Mouse (Mus musculus): ENCODE results near the gene Ehbp1l1. TPM values are rescaled to one million over a fixed set of nuclear protein-coding genes. Genes with fewer than 3 reads are reported as not detected.

Gene Ehbp1l1
- total and polyA plus RNA-seq, 3 experiments, result 30.4 to 62.6 (median 57.0) TPM

DNA sequence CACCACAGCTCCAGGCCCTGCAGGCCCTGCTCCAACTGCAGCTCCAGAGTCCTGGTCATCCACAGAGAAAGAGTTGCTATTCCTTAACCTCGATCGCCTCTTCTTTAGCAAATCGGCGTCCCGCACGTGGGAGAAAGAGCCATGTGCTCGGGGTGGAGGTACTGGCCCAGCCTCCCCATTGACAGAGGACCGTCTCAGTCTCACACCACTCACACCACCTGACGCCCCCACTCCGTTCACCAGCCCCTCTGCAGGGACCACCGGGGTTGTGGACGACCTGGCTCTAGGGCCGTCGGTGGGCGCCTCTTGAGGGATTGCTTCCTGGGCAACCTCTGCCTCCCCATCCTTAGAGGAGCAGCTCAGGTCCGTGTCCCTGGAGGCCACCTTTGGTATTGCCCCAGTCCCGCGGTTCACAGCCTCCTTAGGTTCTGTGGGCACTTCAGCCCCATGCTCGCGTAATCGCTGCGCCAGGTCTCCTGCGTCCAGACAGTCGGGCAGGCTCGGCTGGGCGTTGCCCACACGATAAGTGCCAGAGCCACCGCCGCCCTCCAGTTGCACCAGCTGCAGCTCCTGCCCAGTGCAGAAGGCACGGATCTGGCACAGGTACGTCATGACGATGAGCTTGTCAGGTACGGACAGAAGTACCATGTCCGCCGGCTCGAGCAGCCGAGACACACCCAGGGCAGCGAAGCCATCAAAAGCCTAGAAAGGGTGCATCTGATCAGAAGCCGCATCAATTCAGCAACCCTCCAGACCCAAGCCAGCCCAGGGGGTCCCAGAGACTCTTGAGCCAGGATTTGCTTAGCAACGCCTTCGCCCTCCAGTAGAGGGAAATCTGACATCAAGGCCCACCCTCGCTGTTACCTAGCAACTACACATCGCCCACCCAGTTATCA, 10.1 kb downstream of the Ehbp1l1 start:
- no peak overlapping the region for H3K9ac ChIP-seq (ENCODE audit: insufficient read depth, low read depth)
- no peaks in the 10 kb centered on the region for H3K79me2 ChIP-seq (replicated peaks; ENCODE audit: control insufficient read depth, extremely low read depth, insufficient read depth, poor library complexity, severe bottlenecking)
- in situ Hi-C loops (cut with MboI; ENCODE audit: low pct_ligation_motif_present, low pct_unique_long_range_greater_than_20kb, low sequenced_read_pairs), result no loop called here
- peaks cover 52 to 97% of the 10 kb centered on the region in 2 experiments for H3K36me3 ChIP-seq (replicated peaks in 1 of 2; ENCODE audit: control insufficient read depth in 1 of 2, insufficient read depth in 1 of 2, low read length in 1 of 2)
- H3K9me3 ChIP-seq (replicated peaks; ENCODE audit: low read length), result no peaks in the 10 kb centered on the region
- no peak overlapping the region for H3K4me3 ChIP-seq (replicated peaks in 1 of 3; ENCODE audit: low read depth in 2 of 3, low read length in 2 of 3, poor library complexity in 1 of 3)
- peaks cover 21 to 43% of the 10 kb centered on the region in 2 experiments for H3K4me1 ChIP-seq (ENCODE audit: control insufficient read depth in 1 of 2, insufficient read depth in 2 of 2)
- DNase-seq (ENCODE audit: extremely low read depth), result no peak
- dilution Hi-C loops (cut with MboI; ENCODE audit: extremely low pct_ligation_motif_present, extremely low pct_unique_long_range_greater_than_20kb, low sequenced_read_pairs), result no loop called here
- no peak overlapping the region for H3K27ac ChIP-seq (ENCODE audit: insufficient read depth, low read depth)
- TF ChIP-seq CTCF (conservative IDR thresholded peaks at IDR 0.05 in 1 of 2, IDR thresholded peaks at IDR 0.05 in 1 of 2; ENCODE audit: low read depth in 2 of 2, low read length in 2 of 2), result 0 out of 4 replicates have a peak, but pooled peaks of 1 of the 2 experiments have one; percentile 1
- TF ChIP-seq GABPA (IDR thresholded peaks at IDR 0.05; ENCODE audit: insufficient replicate concordance, low read depth, low read length), result no peak
- H3K27me3 ChIP-seq (replicated peaks), result no peaks in the 10 kb centered on the region
- no peak overlapping the region for H3K4me2 ChIP-seq (ENCODE audit: insufficient read depth, low read depth, poor library complexity, severe bottlenecking)

DNA sequence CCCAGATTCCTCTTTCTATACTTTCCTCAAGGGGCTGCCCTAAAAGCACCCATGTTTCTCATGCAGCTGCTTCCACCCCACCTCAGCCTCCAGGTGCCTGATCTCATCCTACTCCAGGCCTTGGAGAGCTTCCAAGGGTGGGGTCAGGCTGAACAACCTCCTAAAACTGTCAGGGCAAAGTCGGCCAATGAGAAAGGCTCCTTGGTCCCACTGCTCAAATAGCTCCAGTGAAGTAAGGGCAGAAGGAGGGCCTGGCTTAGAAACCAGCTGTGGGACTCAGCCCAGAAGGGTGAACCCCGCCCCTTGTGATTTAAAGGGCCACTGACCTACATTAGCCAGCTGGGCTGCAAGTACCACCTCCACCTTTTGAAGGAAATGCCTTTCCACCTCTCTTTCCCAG, 12.4 kb downstream of the Ehbp1l1 start:
- DNase-seq (ENCODE audit: extremely low read depth), result peak; percentile 66
- H3K27ac ChIP-seq (ENCODE audit: insufficient read depth, low read depth), result peak overlapping the region; percentile 53; the same call in 1 of the 2 replicates
- dilution Hi-C loops (cut with MboI; ENCODE audit: extremely low pct_ligation_motif_present, extremely low pct_unique_long_range_greater_than_20kb, low sequenced_read_pairs) (no loop called here), in situ Hi-C loops (cut with MboI; ENCODE audit: low pct_ligation_motif_present, low pct_unique_long_range_greater_than_20kb, low sequenced_read_pairs) (no loop called here)
- H3K4me2 ChIP-seq (ENCODE audit: insufficient read depth, low read depth, poor library complexity, severe bottlenecking), result peak overlapping the region; percentile 5; the same call in 1 of the 2 replicates
- H3K79me2 ChIP-seq (replicated peaks; ENCODE audit: control insufficient read depth, extremely low read depth, insufficient read depth, poor library complexity, severe bottlenecking), result no peaks in the 10 kb centered on the region
- no peak overlapping the region for H3K9ac ChIP-seq (ENCODE audit: insufficient read depth, low read depth)
- no peak for TF ChIP-seq SMC3 (IDR thresholded peaks at IDR 0.05; ENCODE audit: low read depth, low read length)
- TF ChIP-seq SIN3A (IDR thresholded peaks at IDR 0.05; ENCODE audit: low read length), result peak; percentile 74
- no peak overlapping the region for H3K4me3 ChIP-seq (replicated peaks in 1 of 3; ENCODE audit: low read depth in 2 of 3, low read length in 2 of 3, poor library complexity in 1 of 3)
- H3K27me3 ChIP-seq (replicated peaks), result no peaks in the 10 kb centered on the region
- no peaks in the 10 kb centered on the region for H3K9me3 ChIP-seq (replicated peaks; ENCODE audit: low read length)
- H3K4me1 ChIP-seq (ENCODE audit: control insufficient read depth in 1 of 2, insufficient read depth in 2 of 2), result peaks cover 21 to 46% of the 10 kb centered on the region in 2 experiments
- peaks cover 44 to 93% of the 10 kb centered on the region in 2 experiments for H3K36me3 ChIP-seq (replicated peaks in 1 of 2; ENCODE audit: control insufficient read depth in 1 of 2, insufficient read depth in 1 of 2, low read length in 1 of 2)

DNA sequence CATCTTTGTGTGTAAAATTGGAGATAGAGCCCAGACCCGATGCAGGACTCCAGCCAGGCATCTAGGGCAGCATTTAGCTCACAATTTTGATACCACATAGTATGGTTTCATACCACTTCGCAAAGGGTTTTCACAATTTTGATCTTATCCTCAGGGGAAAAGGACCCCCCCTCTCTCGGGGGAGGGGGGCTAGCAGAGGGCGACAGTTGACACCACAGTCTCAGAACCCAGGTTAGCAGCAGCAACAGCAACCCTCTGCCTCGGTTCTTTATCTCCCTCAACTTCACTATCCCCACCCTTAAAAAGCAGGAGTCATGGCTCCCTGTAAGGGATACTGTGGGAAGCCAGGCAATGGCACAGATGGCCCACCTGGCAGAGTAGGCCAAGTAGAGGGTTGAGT, 12.9 kb downstream of the Ehbp1l1 start:
- in situ Hi-C loops (cut with MboI; ENCODE audit: low pct_ligation_motif_present, low pct_unique_long_range_greater_than_20kb, low sequenced_read_pairs) (no loop called here), dilution Hi-C loops (cut with MboI; ENCODE audit: extremely low pct_ligation_motif_present, extremely low pct_unique_long_range_greater_than_20kb, low sequenced_read_pairs) (no loop called here)
- TF ChIP-seq ZNF384 (IDR thresholded peaks at IDR 0.05; ENCODE audit: low read depth, low read length) (no peak), ELF1 (IDR thresholded peaks at IDR 0.05; ENCODE audit: low read depth, low read length) (no peak), BHLHE40 (IDR thresholded peaks at IDR 0.05; ENCODE audit: low read depth, low read length) (no peak), MAZ (IDR thresholded peaks at IDR 0.05; ENCODE audit: low read depth, low read length) (no peak), POLR2A (IDR thresholded peaks at IDR 0.05; ENCODE audit: low read depth, low read length) (no peak), MAFK (IDR thresholded peaks at IDR 0.05; ENCODE audit: insufficient replicate concordance, low read length) (no peak), POLR2AphosphoS2 (IDR thresholded peaks at IDR 0.05; ENCODE audit: low read depth, low read length) (no peak), TCF12 (IDR thresholded peaks at IDR 0.05; ENCODE audit: low read depth, low read length) (no peak), EP300 (IDR thresholded peaks at IDR 0.05; ENCODE audit: low read length) (no peak), UBTF (IDR thresholded peaks at IDR 0.05; ENCODE audit: low read depth, low read length) (no peak), MYC (IDR thresholded peaks at IDR 0.05; ENCODE audit: low read depth, low read length) (no peak)
- peaks cover 43 to 93% of the 10 kb centered on the region in 2 experiments for H3K36me3 ChIP-seq (replicated peaks in 1 of 2; ENCODE audit: control insufficient read depth in 1 of 2, insufficient read depth in 1 of 2, low read length in 1 of 2)
- peak overlapping the region; percentile 53; the same call in 1 of the 2 replicates for H3K27ac ChIP-seq (ENCODE audit: insufficient read depth, low read depth)
- no peaks in the 10 kb centered on the region for H3K79me2 ChIP-seq (replicated peaks; ENCODE audit: control insufficient read depth, extremely low read depth, insufficient read depth, poor library complexity, severe bottlenecking)
- DNase-seq (ENCODE audit: extremely low read depth), result no peak
- H3K4me2 ChIP-seq (ENCODE audit: insufficient read depth, low read depth, poor library complexity, severe bottlenecking), result peak overlapping the region; percentile 5; the same call in 1 of the 2 replicates
- H3K9me3 ChIP-seq (replicated peaks; ENCODE audit: low read length), result no peaks in the 10 kb centered on the region
- H3K27me3 ChIP-seq (replicated peaks), result no peaks in the 10 kb centered on the region
- peaks cover 21 to 46% of the 10 kb centered on the region in 2 experiments for H3K4me1 ChIP-seq (ENCODE audit: control insufficient read depth in 1 of 2, insufficient read depth in 2 of 2)
- H3K4me3 ChIP-seq (replicated peaks in 1 of 3; ENCODE audit: low read depth in 2 of 3, low read length in 2 of 3, poor library complexity in 1 of 3), result no peak overlapping the region
- H3K9ac ChIP-seq (ENCODE audit: insufficient read depth, low read depth), result no peak overlapping the region
